Mouse (Mus musculus) kidney, postnatal 0 days (tissue): ENCODE data around the gene Kdm4c. TPM values are rescaled to one million over a fixed set of nuclear protein-coding genes. Genes with fewer than 3 reads are reported as not detected.
"Not testable (repeated sequence)": the region's sequence is repeated elsewhere in the genome, so short reads cannot be mapped to it uniquely, and the experiment has no call there.

Experiments used
- ATAC-seq: fragments of 200-750 bp; cut with Nextera tagmentation; replicated peaks from 2 replicates; pipeline ENCODE4 v1.8.0; 2017; ENCODE audit warnings: low read depth, moderate number of reproducible peaks, moderate TSS enrichment, moderate library complexity; ENCODE audit not compliant: low FRiP score
- DNase-seq: peaks from one replicate; pipeline ENCODE4 v3.0.0-alpha.2; 2016; ENCODE audit warnings: low spot score
- H3K27ac ChIP-seq: fragments of 300-500 bp; sonication (generic); 2 replicates; pipeline ENCODE4 v1.5.1; 2014; ENCODE audit warnings: mild to moderate bottlenecking
- H3K27me3 ChIP-seq: fragments of 300-500 bp; sonication (generic); 2 replicates; pipeline ENCODE4 v1.6.1; 2014; ENCODE audit warnings: low read length, mixed read lengths; ENCODE audit not compliant: insufficient read depth
- H3K36me3 ChIP-seq: fragments of 300-500 bp; sonication (generic); 2 replicates; pipeline ENCODE4 v1.6.1; 2014; ENCODE audit warnings: low read length, mixed read lengths; ENCODE audit not compliant: insufficient read depth
- H3K4me1 ChIP-seq: fragments of 300-500 bp; sonication (generic); replicated peaks from 2 replicates; pipeline ENCODE4 v1.6.1; 2014; ENCODE audit warnings: antibody characterized with exemption, low read length, mixed read lengths; ENCODE audit not compliant: insufficient read depth
- H3K4me2 ChIP-seq: fragments of 300-500 bp; sonication (generic); 2 replicates; pipeline ENCODE4 v1.6.1; 2014; ENCODE audit warnings: mild to moderate bottlenecking, low read length, moderate library complexity, mixed read lengths
- H3K4me3 ChIP-seq: fragments of 300-500 bp; sonication (generic); replicated peaks from 2 replicates; pipeline ENCODE4 v1.5.1; 2014; ENCODE audit warnings: low read depth, low read length
- H3K9ac ChIP-seq: fragments of 300-500 bp; sonication (generic); 2 replicates; pipeline ENCODE4 v1.6.1; 2014; ENCODE audit warnings: low read depth, low read length
- H3K9me3 ChIP-seq: fragments of 300-500 bp; sonication (generic); replicated peaks from 2 replicates; pipeline ENCODE4 v1.6.1; 2016; ENCODE audit warnings: low read length, inconsistent platforms, mixed read lengths
- CTCF ChIP-seq: IDR thresholded peaks from 2 replicates; pipeline ENCODE4 v1.5.1; 2016; ENCODE audit warnings: antibody characterized with exemption, low read depth, mild to moderate bottlenecking, moderate library complexity
- WGBS: fragments of 180-500 bp; shearing (Covaris S2); extraction: QIAGEN DNeasy Blood & Tissue Kit; methylation state at CpG from one replicate; pipeline ENCODE4 v1.1.7; 2014; 5-methylcytosine and 5-hydroxymethylcytosine counted together
- polyA plus RNA-seq: library from polyadenylated mRNA; unstranded; fragments of >200 nt; fragmentation: Nextera tagmentation; extraction: Ambion mirVana; gene quantifications from 2 replicates; pipeline ENCODE4 v1.2.1, GENCODE M21; 2015

Gene Kdm4c
- polyA plus RNA-seq, 1 experiment from 2014 or later: 10.3 TPM

DNA sequence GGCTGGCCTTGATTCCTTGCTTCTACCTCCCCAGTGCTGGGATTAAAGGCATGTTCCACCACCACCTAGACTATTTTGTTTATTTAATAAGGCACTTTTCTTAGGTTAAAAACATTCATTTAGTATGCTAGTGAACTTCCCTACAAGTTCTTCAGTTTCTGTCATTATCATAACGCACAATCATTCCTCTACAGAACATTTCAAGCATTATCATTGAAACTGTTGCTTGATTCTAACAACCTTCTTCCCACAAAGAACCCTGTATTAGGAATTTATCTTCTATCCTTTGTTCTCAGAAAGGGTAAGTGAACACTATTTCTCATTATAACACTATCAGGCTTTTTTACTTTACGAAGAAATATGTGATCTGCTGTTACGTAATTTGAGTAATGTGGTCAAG is 118.0 kb downstream of the Kdm4c start:
- Histone ChIP-seq H3K4me3 (no peak overlapping the region), H3K27me3 (no peaks in the 10 kb centered on the region), H3K36me3 (peaks cover 11% of the 10 kb centered on the region; the same call in 1 of the 2 replicates), H3K9ac (no peak overlapping the region), H3K4me1 (no peaks in the 10 kb centered on the region), H3K4me2 (no peak overlapping the region), H3K9me3 (no peaks in the 10 kb centered on the region), H3K27ac (no peak overlapping the region)
- no peak for DNase-seq
- TF ChIP-seq CTCF: no peak
- 91% methylated on average over 3 of the region's 3 CpGs for WGBS
- no peak for ATAC-seq

DNA sequence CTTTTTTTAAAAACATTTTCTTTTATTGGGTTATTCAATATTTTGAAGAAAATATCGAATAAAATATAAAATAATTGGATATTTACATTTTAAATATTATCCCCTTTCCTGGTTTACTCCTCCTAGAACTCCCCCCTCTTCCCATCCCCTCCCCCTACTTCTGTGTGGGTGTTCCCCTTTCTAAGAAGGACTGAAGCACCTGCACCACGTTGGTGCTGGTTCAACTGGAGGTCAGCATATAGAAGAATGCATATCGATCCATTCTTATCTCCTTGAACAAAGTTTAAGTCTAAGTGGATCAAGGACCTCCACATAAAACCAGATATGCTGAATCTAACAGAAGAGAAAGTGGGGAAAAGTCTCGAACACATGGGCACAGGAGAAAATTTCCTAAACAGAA is 144.3 kb downstream of the Kdm4c start:
- no peak for ATAC-seq
- H3K9me3 ChIP-seq: no peaks in the 10 kb centered on the region

GRCm38 (mm10) chr4:74393162-74393561 is 150.9 kb downstream of the Kdm4c start:
- no peak for ATAC-seq
- 96% methylated on average over 2 of the region's 2 CpGs for WGBS
- Histone ChIP-seq H3K9ac (no peak overlapping the region), H3K4me3 (no peak overlapping the region), H3K36me3 (0 out of 2 replicates have a peak, but pooled peaks cover 10% of the 10 kb centered on the region), H3K4me2 (no peak overlapping the region), H3K27me3 (no peaks in the 10 kb centered on the region), H3K27ac (no peak overlapping the region), H3K4me1 (no peaks in the 10 kb centered on the region), H3K9me3 (no peaks in the 10 kb centered on the region)
- no peak for DNase-seq
- TF ChIP-seq CTCF: no peak

More for the DNA sequence above, 144.3 kb downstream of the Kdm4c start:
- Histone ChIP-seq H3K9ac (no peak overlapping the region), H3K27me3 (no peaks in the 10 kb centered on the region), H3K36me3 (0 out of 2 replicates have a peak, but pooled peaks cover 4% of the 10 kb centered on the region), H3K27ac (no peak overlapping the region), H3K4me2 (no peak overlapping the region), H3K4me3 (no peak overlapping the region), H3K4me1 (no peaks in the 10 kb centered on the region)
- DNase-seq: no peak
- no peak for TF ChIP-seq CTCF
- 77% methylated on average over 4 of the region's 4 CpGs for WGBS

DNA sequence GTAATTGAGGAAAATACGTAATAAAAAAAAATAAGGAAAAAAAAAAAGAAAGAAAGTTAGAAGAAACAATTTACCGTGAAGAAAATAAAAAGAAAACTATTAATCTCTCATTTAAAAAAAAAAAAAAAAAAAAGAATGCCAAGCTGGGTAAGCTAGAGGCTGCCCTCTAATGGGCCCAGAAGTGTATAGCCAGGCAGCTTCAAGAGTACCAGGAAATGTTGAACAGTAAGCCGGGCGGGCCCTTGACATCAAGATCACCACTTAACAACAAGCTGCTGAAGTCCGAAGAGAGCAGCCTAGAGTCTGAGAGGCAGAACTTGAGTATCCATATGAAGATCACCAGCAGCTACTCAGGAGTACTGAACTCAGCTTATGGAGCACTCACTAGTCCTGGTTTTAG is 154.3 kb downstream of the Kdm4c start:
- H3K9me3 ChIP-seq: no peaks in the 10 kb centered on the region
- no peaks in the 10 kb centered on the region for H3K4me1 ChIP-seq
- H3K27ac ChIP-seq: no peak overlapping the region
- H3K36me3 ChIP-seq: peaks cover 11% of the 10 kb centered on the region; the same call in 1 of the 2 replicates
- peak; percentile 11; the same call in 1 of the 2 replicates for TF ChIP-seq CTCF
- no peak for DNase-seq
- no peak for ATAC-seq
- WGBS: 90% methylated on average over 5 of the region's 5 CpGs
- no peaks in the 10 kb centered on the region for H3K27me3 ChIP-seq
- H3K9ac ChIP-seq: no peak overlapping the region
- H3K4me3 ChIP-seq: no peak overlapping the region
- no peak overlapping the region for H3K4me2 ChIP-seq

DNA sequence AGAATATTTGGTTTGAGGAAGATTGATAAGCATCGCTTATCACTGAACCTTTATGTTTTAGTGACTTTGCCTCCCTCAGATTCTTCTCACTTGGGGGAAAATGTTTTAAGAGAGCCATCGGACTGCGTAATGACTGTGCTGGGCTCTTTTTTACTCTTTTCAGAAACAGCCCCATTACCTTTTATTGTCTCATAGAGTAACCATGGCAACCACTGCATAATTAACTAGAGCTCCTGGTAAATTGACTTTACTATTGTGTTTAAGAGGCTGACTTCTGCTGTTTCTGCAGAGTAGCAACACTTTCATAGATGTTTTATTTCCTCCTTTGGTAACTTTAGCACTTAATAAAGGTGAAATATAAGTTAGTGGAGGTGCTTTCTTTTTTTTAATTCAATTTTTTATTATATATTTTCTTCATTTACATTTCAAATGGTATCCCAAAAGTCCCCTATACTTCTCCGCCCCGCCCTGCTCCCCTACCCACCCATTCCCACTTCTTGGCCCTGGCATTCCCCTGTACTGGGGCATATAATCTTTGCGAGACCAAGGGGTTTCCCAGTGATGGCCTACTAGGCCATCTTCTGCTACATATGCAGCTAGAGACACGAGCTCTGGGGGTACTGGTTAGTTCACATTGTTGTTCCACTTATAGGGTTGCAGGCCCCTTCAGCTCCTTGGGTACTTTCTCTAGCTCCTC is 159.5 kb downstream of the Kdm4c start:
- H3K4me3 ChIP-seq, H3K9me3 ChIP-seq, H3K27me3 ChIP-seq, H3K4me1 ChIP-seq, H3K4me2 ChIP-seq, H3K27ac ChIP-seq, DNase-seq, H3K9ac ChIP-seq, ATAC-seq: not testable (repeated sequence)
- 72% methylated on average over 7 of the region's 7 CpGs for WGBS
- peaks cover 28% of the 10 kb centered on the region; the same call in 1 of the 2 replicates for H3K36me3 ChIP-seq

DNA sequence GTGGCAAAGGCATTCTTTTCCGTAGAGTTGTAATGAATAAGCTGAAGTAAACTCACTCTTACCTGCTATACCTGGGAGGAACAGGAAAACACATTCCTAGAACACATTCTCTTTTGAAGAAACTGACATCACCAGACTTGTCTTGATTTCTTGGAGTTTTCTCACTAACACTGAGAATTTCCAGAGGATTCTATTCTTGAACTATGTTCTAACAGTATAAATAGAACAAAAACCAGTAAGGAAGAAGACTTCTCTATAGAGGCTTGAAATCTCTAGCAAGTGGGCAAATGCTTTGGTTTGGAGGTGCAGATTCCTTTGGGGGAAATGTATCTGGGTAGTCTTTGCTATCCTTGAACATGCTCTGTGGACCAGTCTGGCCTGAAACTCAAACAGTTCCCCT is 166.4 kb downstream of the Kdm4c start:
- Histone ChIP-seq H3K4me1 (no peaks in the 10 kb centered on the region), H3K4me3 (no peak overlapping the region), H3K36me3 (peaks cover 18% of the 10 kb centered on the region; the same call in 1 of the 2 replicates), H3K9ac (no peak overlapping the region), H3K4me2 (no peak overlapping the region), H3K27ac (no peak overlapping the region), H3K27me3 (no peaks in the 10 kb centered on the region), H3K9me3 (no peaks in the 10 kb centered on the region)
- no peak for DNase-seq
- TF ChIP-seq CTCF: no peak
- ATAC-seq: no peak
- 71% methylated on average over 1 of the region's 1 CpGs for WGBS
